Mouse (Mus musculus): ENCODE measurements around the gene Casq2. TPM values are rescaled to one million over a fixed set of nuclear protein-coding genes. Genes with fewer than 3 reads are reported as not detected.

Gene Casq2
- polyA plus RNA-seq, 2 experiments: 0.88 to 0.89 TPM

DNA sequence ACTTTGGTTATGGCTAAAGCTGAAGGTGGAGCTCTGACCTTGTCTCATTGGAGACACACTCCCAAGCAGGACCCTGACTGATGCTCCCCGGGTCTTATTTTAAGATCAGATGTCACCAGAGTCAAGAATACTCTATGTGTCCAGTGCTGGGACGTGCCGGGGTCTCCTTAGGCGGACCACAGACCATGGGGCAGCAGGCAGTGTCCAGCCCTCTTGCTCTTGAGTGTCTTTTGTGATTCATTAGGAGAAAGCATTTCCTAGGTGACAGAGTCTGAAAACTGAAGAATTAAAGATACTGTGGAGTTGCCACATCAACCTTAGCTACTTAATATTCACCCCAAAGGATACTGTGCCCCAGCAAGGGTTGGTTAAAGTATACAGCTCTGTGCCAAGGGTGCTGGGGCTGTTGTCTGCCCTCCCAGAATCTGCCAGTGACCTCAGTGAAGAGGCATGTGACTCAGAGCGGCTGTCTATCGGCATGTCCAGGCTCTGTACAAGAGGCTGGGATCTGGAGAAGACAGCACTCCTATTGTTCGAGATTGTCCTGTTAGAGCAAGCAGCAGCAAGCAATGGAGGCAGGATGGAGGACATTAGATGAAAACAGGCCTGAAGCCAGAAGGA lies 25.9 kb downstream of the Casq2 start:
- Histone ChIP-seq H3K9ac (replicated peaks) (no peak overlapping the region), H3K4me3 (ENCODE audit: insufficient read depth in 1 of 2, low read depth in 2 of 2, low read length in 2 of 2) (no peak overlapping the region), H3K4me1 (replicated peaks; ENCODE audit: control insufficient read depth in 2 of 2, insufficient read depth in 2 of 2, low read length in 1 of 2) (no peaks in the 10 kb centered on the region), H3K4me2 (ENCODE audit: low read depth) (no peak overlapping the region), H3K27ac (no peak overlapping the region), H3K27me3 (ENCODE audit: control insufficient read depth, insufficient read depth, low read length) (no peaks in the 10 kb centered on the region), H3K9me3 (ENCODE audit: control insufficient read depth, low read length) (no peaks in the 10 kb centered on the region), H3K36me3 (replicated peaks; ENCODE audit: control insufficient read depth, insufficient read depth, low read depth) (no peaks in the 10 kb centered on the region)
- TF ChIP-seq CTCF (IDR thresholded peaks at IDR 0.05; ENCODE audit: low read depth): no peak
- TF ChIP-seq EP300 (IDR thresholded peaks at IDR 0.05; ENCODE audit: low read depth): no peak
- WGBS (ENCODE audit: insufficient replicate concordance): 67% methylated on average over 7 of the region's 7 CpGs
- DNase-seq (ENCODE audit: low read depth in 3 of 3, low spot score in 3 of 3) (no peak), ATAC-seq (ENCODE audit: insufficient read depth) (no peak)

DNA sequence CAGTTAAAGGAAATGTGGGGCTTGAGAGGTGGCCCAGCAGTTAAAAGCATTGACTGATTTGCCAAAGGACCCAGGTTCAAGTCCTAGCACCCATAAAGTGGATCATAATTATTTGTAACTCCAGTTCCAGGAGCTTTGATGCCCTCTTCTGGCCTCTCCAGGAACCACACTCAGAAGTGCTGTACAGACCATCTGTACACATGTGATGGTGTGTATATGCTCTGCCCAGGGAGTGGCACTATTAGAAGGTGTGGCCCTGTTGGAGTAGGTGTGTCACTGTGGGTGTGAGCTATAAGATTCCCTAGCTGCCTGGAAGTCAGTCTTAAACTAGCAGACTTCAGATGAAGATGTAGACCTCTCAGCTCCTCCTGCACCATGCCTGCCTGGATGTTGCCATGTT lies 34.7 kb downstream of the Casq2 start:
- Histone ChIP-seq H3K9ac (replicated peaks) (no peak overlapping the region), H3K4me2 (ENCODE audit: low read depth) (no peak overlapping the region), H3K27ac (no peak overlapping the region), H3K4me1 (replicated peaks; ENCODE audit: control insufficient read depth in 2 of 2, insufficient read depth in 2 of 2, low read length in 1 of 2) (peaks cover 4% of the 10 kb centered on the region in 2 experiments; a peak in 2 of 4 replicates), H3K9me3 (ENCODE audit: control insufficient read depth, low read length) (no peaks in the 10 kb centered on the region), H3K27me3 (ENCODE audit: control insufficient read depth, insufficient read depth, low read length) (no peaks in the 10 kb centered on the region), H3K4me3 (ENCODE audit: insufficient read depth in 1 of 2, low read depth in 2 of 2, low read length in 2 of 2) (no peak overlapping the region), H3K36me3 (replicated peaks; ENCODE audit: control insufficient read depth, insufficient read depth, low read depth) (no peaks in the 10 kb centered on the region)
- peak; percentile 79 for ATAC-seq (ENCODE audit: insufficient read depth)
- DNase-seq (ENCODE audit: low read depth in 3 of 3, low spot score in 3 of 3): peak in 1 of 3 experiments; percentile 37
- TF ChIP-seq EP300 (IDR thresholded peaks at IDR 0.05; ENCODE audit: low read depth) (no peak), CTCF (IDR thresholded peaks at IDR 0.05; ENCODE audit: low read depth) (peak; percentile 60)

DNA sequence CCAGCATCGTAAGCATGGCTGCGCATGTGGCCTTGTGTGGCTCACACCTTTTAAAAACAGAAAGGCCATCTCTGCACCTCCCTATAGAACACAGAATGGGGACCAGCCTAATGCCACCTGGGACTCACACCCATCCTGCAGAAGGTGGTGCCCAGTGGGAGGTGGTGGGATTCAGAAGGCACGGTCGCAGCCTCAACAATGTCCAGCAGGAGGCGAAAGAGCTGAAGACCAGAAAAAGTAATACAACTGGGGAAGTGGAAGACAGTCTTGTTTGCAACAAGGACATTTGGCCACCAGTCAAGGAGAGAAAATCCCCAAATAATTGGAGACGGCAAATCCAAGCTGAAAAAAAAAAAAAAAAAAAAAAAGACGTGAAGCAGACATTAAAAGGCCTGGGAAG lies 35.8 kb downstream of the Casq2 start:
- DNase-seq (ENCODE audit: low read depth in 3 of 3, low spot score in 3 of 3) (no peak), ATAC-seq (ENCODE audit: insufficient read depth) (no peak)
- peaks cover 4 to 6% of the 10 kb centered on the region in 2 experiments; a peak in 2 of 4 replicates for H3K4me1 ChIP-seq (replicated peaks; ENCODE audit: control insufficient read depth in 2 of 2, insufficient read depth in 2 of 2, low read length in 1 of 2)
- H3K27me3 ChIP-seq (ENCODE audit: control insufficient read depth, insufficient read depth, low read length): no peaks in the 10 kb centered on the region
- no peak overlapping the region for H3K9ac ChIP-seq (replicated peaks)
- no peaks in the 10 kb centered on the region for H3K36me3 ChIP-seq (replicated peaks; ENCODE audit: control insufficient read depth, insufficient read depth, low read depth)
- TF ChIP-seq CTCF (IDR thresholded peaks at IDR 0.05; ENCODE audit: low read depth) (peak; percentile 73), EP300 (IDR thresholded peaks at IDR 0.05; ENCODE audit: low read depth) (no peak)
- no peak overlapping the region for H3K4me2 ChIP-seq (ENCODE audit: low read depth)
- WGBS (ENCODE audit: insufficient replicate concordance): 71% methylated on average over 7 of the region's 7 CpGs
- no peaks in the 10 kb centered on the region for H3K9me3 ChIP-seq (ENCODE audit: control insufficient read depth, low read length)
- no peak overlapping the region for H3K4me3 ChIP-seq (ENCODE audit: insufficient read depth in 1 of 2, low read depth in 2 of 2, low read length in 2 of 2)
- no peak overlapping the region for H3K27ac ChIP-seq

DNA sequence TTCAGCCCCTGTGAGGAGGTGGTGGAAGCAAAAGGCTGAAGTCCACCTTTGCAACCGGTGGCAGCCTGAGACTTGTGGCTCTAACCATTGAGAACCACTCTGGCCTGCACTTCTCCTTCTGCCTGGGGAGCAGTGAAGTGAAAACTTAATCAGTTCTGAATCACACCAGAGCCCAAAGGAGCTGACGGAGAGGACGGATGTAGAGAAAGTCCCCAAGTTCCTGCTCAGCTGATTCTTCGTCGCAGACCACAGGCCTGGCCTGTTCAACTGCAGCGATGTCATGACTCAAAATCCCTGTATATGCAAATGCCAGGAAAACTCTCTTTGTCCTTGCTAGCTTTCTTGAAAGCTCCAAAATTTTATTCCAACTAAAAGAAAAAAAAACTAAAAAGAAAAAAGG lies 37.4 kb downstream of the Casq2 start:
- Histone ChIP-seq H3K4me3 (ENCODE audit: insufficient read depth in 1 of 2, low read depth in 2 of 2, low read length in 2 of 2) (no peak overlapping the region), H3K36me3 (replicated peaks; ENCODE audit: control insufficient read depth, insufficient read depth, low read depth) (no peaks in the 10 kb centered on the region), H3K4me1 (replicated peaks; ENCODE audit: control insufficient read depth in 2 of 2, insufficient read depth in 2 of 2, low read length in 1 of 2) (peaks cover 4 to 10% of the 10 kb centered on the region in 2 experiments; a peak in 3 of 4 replicates), H3K4me2 (ENCODE audit: low read depth) (no peak overlapping the region), H3K9me3 (ENCODE audit: control insufficient read depth, low read length) (no peaks in the 10 kb centered on the region), H3K9ac (replicated peaks) (no peak overlapping the region), H3K27ac (no peak overlapping the region), H3K27me3 (ENCODE audit: control insufficient read depth, insufficient read depth, low read length) (no peaks in the 10 kb centered on the region)
- no peak for DNase-seq (ENCODE audit: low read depth in 3 of 3, low spot score in 3 of 3)
- TF ChIP-seq CTCF (IDR thresholded peaks at IDR 0.05; ENCODE audit: low read depth) (no peak), EP300 (IDR thresholded peaks at IDR 0.05; ENCODE audit: low read depth) (no peak)
- ATAC-seq (ENCODE audit: insufficient read depth): no peak
- 63% methylated on average over 6 of the region's 6 CpGs for whole genome bisulfite sequencing (ENCODE audit: insufficient replicate concordance)

DNA sequence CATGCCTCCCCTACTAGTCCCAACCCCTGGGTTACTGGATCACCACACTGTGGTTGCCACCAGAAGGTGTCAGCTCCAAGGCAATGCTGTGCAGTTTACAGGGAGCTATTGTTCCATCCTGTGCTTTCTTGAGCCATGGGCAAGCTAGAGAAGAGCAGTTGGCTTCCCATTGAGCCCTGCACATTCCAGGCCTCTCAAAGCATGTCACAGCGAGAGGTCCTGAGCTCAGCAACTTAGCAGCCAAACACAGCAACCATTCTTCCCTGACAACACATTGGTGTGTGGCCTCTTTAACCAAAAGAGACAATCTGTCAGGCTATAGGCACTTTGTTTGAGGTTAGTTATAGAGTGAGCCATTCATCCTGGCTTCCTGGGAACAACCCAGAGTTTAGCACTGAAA lies 39.3 kb downstream of the Casq2 start:
- no peak overlapping the region for H3K4me2 ChIP-seq (ENCODE audit: low read depth)
- H3K27ac ChIP-seq: no peak overlapping the region
- no peak overlapping the region for H3K9ac ChIP-seq (replicated peaks)
- TF ChIP-seq EP300 (IDR thresholded peaks at IDR 0.05; ENCODE audit: low read depth) (no peak), CTCF (IDR thresholded peaks at IDR 0.05; ENCODE audit: low read depth) (no peak)
- peaks cover 6 to 14% of the 10 kb centered on the region in 2 experiments; a peak in 3 of 4 replicates for H3K4me1 ChIP-seq (replicated peaks; ENCODE audit: control insufficient read depth in 2 of 2, insufficient read depth in 2 of 2, low read length in 1 of 2)
- no peak overlapping the region for H3K4me3 ChIP-seq (ENCODE audit: insufficient read depth in 1 of 2, low read depth in 2 of 2, low read length in 2 of 2)
- no peaks in the 10 kb centered on the region for H3K36me3 ChIP-seq (replicated peaks; ENCODE audit: control insufficient read depth, insufficient read depth, low read depth)
- H3K27me3 ChIP-seq (ENCODE audit: control insufficient read depth, insufficient read depth, low read length): no peaks in the 10 kb centered on the region
- no peak for ATAC-seq (ENCODE audit: insufficient read depth)
- 69% methylated on average over 1 of the region's 1 CpGs for WGBS (ENCODE audit: insufficient replicate concordance)
- no peak for DNase-seq (ENCODE audit: low read depth in 3 of 3, low spot score in 3 of 3)
- no peaks in the 10 kb centered on the region for H3K9me3 ChIP-seq (ENCODE audit: control insufficient read depth, low read length)

All from liver, embryonic 14.5 days (tissue).